Mouse (Mus musculus) ovary, postnatal 14 days (tissue): ENCODE results near the gene Tspan33.
"Not testable (repeated sequence)": the region's sequence is repeated elsewhere in the genome, so short reads cannot be mapped to it uniquely, and the experiment has no call there.

Source experiments
- DNase-seq: peaks from one replicate; pipeline ENCODE4 v3.0.0; 2022; ENCODE audit warnings: low spot score

Tspan33 gene

DNA sequence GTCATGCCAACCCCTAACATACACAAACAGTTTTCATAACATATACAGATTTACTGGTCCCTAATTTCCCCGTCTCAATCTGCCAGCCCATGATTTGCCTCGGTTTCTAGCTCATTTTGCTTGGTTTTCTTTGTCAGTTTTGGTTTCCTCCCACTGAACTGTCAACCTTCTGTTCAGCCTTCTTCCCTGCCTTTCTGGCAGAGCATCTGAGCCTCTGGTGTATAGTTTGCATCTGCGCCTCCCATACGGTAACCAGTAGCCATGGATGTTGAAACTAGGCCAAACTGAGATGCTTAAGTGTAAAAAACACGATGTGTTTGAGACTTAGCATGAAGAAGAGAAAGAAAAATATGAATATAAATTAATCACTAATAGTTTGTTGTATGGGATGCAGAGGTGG is 62.0 kb downstream of the Tspan33 start:
- DNase-seq: no peak

DNA sequence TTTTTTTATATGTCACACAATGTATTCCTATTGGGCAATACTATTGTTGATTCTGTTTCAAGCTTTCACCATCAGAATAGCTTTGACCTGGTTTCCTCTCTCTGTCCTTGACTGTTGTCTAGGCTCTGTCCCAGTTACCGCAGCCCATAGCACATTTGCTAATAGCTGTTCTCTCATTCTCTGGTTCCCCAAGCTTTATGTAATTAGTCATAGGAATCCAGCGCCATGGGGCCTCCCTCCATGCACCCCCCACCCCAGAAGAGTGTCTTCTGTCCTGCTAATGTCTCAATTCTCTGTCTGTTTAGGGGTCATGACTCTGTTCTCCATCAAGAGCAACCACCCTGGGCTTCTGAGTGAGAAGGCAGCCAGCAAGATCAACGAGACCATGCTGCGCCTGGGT is 62.5 kb downstream of the Tspan33 start:
- DNase-seq: no peak

DNA sequence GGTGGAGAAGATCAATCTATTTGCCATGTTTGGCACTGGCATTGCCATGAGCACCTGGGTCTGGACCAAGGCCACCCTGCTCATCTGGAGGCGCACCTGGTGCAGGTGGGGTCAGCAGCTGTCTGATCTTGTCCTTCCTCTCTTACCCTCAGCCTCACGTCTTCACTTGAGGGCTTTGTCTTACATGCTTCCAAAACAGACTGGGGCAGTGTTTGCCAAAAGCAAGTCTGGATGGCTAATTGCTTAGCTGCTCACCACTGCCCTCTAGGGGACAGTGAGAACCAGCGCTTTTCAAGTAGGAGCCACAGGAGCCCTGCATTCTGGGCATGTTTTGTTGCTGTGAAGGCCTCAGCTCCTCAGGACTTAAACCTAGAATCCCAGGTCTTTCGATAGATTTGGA is 64.4 kb downstream of the Tspan33 start:
- DNase-seq: peak; percentile 65

DNA sequence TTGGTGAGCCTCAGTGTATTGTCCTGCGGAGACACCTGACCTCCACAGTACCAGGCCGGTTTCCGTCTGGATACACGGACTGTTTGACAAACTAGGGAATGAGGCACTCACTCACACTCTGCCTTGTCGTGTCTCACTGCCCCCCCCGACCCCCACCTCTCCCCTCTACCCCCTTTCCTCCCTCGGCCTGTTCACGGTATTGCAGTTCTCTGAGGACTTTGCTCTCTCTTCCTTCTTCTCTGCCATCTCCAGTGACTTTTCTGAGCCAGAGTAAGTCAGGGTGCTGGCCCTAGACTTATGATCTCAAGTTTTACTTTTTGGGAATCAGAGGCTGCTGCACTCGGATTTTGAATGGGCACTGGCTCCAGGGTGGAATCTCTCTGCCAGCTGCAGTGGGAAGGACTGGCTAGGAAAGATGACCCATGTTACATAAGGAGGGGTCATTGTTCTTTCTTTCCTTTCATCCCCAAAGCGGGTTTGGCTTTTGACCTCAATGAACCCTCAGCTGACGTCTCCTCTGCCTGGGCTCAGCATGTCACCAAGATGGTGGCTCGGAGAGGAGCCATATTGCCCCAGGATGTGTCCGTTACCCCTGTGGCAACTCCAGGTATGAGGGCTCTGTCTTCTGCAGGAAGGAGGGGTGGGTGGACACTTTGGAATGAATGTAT is 65.1 kb downstream of the Tspan33 start:
- no peak for DNase-seq

DNA sequence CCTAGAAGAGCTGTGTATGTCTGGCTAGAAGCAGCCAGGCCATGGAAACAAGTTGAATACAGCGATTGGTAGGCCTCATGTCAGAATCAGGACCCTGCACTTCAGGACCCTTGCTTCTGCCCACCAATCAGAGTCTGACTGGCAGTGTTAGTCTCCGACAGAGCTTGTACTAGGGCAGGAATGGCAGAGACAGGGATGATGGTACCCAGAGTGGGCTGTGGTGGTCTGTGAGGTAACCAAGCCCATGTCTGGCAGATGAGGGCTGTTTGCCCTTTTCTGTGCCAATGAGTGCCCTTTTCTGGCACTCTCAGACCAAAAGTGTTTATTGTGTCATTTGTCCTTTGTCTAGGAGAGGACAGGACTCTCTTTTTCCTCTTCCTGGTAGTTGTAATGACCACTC is 66.4 kb downstream of the Tspan33 start:
- DNase-seq: not testable (repeated sequence)

DNA sequence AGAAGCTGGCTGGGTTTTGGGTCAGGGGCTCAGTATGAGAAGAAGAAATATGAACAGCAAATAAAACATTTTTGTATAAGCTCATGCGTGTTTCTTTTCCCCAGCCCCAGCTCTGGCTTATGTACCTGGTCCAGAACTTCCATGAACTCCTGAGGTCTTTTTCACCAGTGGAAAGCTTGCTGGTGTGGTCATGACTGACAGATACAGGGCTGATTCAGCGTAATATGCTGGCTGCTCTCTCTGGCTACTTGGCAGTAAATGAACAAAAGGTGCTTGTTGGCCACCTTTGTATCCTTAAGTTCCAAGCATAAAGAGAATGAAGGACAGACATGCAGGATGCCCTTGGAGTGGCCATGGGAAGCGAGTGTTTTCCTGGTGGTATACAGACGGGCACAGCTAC is 67.3 kb downstream of the Tspan33 start:
- no peak for DNase-seq

DNA sequence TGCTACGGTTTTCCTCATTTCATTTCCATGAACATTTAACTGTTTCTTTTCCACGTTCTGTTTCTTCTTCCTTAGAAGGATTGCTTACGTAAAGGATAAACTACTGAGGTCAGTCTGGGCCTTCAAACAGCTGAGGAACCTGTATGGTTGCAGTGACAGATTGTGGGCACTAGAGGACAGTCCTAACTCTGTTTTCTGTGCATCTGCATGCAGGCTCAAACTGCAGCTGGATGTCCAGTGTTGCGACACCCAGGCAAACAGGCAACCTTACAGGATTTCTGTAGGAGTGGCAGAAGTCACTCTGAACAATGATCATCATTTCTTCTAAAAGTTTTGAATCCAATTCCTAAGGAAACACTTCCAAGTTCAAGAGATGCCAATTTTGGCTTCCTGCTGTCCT is 68.5 kb downstream of the Tspan33 start:
- no peak for DNase-seq

DNA sequence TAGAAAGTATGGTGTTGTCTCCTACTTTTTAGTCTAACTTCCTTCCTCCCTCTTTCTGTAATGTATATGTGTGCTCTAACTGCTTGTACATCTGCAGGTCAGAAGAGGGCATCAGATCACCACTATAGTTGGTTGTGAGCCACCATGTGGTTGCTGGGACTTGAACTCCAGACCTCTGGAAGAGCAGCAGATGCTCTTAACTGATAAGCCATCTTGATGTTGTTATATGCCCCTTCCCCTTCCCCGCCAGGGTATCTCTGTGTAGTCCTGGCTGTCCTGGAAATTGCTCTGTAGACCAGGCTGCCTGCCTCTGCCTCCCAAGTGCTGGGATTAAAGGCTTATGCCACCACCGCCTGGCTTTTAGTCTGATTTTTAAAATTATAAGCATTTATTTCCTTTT is 72.9 kb downstream of the Tspan33 start:
- DNase-seq: no peak
